Mouse (Mus musculus) C2C12 (cell line): Measurements from ENCODE around the gene Aars2. TPM values are rescaled to one million over a fixed set of nuclear protein-coding genes. Genes with fewer than 3 reads are reported as not detected.

Source experiments
- H3K27me3 ChIP-seq: one replicate; pipeline ENCODE4 v1.6.1; 2011; ENCODE audit not compliant: control insufficient read depth, insufficient read depth, insufficient read length
- H3K36me3 ChIP-seq: one replicate; pipeline ENCODE4 v1.6.1; 2011; ENCODE audit not compliant: control insufficient read depth, insufficient read depth
- H3K4me3 ChIP-seq: one replicate; pipeline ENCODE4 v1.5.1; 2011; ENCODE audit warnings: mild to moderate bottlenecking, control low read depth; ENCODE audit not compliant: poor library complexity, insufficient read depth, severe bottlenecking
- H3K79me2 ChIP-seq: one replicate; pipeline ENCODE4 v1.6.1; 2011; ENCODE audit not compliant: control insufficient read depth, insufficient read depth
- H3K79me3 ChIP-seq: one replicate; pipeline ENCODE4 v1.6.1; 2011; ENCODE audit warnings: low read depth, control low read depth
- H3ac ChIP-seq: one replicate; pipeline ENCODE3; 2011; ENCODE audit warnings: low read depth; ENCODE audit not compliant: control insufficient read depth, insufficient read length
- CEBPB ChIP-seq: IDR thresholded peaks from one replicate; pipeline ENCODE4 v1.6.1; 2011; ENCODE audit warnings: low read depth, mild to moderate bottlenecking, control low read depth, moderate library complexity
- CTCF ChIP-seq: IDR thresholded peaks from one replicate; pipeline ENCODE4 v1.5.1; 2011; ENCODE audit not compliant: control insufficient read depth, insufficient read depth, insufficient read length
- FOSL1 ChIP-seq: IDR thresholded peaks from one replicate; pipeline ENCODE4 v1.8.0; 2011; ENCODE audit warnings: mild to moderate bottlenecking, low read length; ENCODE audit not compliant: poor library complexity, insufficient read depth, severe bottlenecking
- MAX ChIP-seq: IDR thresholded peaks from one replicate; pipeline ENCODE4 v1.6.1; 2011; ENCODE audit warnings: mild to moderate bottlenecking, control low read depth
- MYOD1 ChIP-seq: IDR thresholded peaks from one replicate; pipeline ENCODE4 v1.6.1; 2011; ENCODE audit warnings: low read depth; ENCODE audit not compliant: control insufficient read depth, insufficient read length
- MYOG ChIP-seq: IDR thresholded peaks from one replicate; pipeline ENCODE4 v1.6.1; 2011; ENCODE audit not compliant: control insufficient read depth, insufficient read length; ENCODE audit errors: extremely low read depth
- USF1 ChIP-seq: IDR thresholded peaks from one replicate; pipeline ENCODE4 v1.6.1; 2011; ENCODE audit warnings: low read depth, mild to moderate bottlenecking, control low read depth, moderate library complexity
- polyA plus RNA-seq: library from polyadenylated mRNA; unstranded; fragments of >200 nt; fragmentation: generic; extraction: Trizol; gene quantifications from one replicate; pipeline ENCODE4 v1.2.1, GENCODE M21; 2012; ENCODE audit warnings: missing spikeins

Gene Aars2
- polyA plus RNA-seq, 1 experiment: 14.3 TPM

DNA sequence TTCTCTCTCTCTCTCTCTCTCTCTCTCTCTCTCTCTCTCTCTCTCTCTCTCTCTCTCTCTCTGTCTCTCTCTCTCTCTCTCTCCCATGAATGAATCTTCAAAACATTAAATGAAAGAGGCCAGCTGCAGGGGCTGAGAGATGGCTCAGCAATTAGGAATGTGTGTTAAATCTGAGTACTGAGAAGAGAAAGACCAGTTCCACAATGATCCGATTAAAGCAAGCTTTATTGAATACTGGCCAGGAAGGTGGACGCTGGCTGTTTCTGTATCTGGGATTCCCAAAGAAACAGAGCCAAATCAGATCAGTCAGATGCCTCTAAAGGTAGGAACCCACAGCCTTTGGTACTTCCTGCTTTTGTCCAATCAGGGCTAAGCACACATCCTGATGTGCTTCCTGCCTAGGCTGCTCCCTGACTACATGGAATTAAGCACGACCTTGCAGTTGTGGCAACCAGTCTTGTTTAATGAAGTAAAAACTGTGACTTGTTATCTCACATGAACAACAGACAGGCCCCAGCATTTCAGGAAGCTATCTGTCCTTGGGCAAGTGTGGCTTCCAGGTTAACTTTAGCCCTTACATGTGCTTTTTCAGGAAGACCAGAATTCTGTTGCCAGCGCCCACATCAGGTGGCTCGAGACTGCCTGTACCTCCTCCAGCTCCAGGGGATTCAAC, 3.2 kb upstream of the Aars2 start:
- TF ChIP-seq CTCF (no peak), FOSL1 (no peak), MAX (no peak), USF1 (no peak), CEBPB (no peak), MYOD1 (no peak), MYOG (no peak)

DNA sequence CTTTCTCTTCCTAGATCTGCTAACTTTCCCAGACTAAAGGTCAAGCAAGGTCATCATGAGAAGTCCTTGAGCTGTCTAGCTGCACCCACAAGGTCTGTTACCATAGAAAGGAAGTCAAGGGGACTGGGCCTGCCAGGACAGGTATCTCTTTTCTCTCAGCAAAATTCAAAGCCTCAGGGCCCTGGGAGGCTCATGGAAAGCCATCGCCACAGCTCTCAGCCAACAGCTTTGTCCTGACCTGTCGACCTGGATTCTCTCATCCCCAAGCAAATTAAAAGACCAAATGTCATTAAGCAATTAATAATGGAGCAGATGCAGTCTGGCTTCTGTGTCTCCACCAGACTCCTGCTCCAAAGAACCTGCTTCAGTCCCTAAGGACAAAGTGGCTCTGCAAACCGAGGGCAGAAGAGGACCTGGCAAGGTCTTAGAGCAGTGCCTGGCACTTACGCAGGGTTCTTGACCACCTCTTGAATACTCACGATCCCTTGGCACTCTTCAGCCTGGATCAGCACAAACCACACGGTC, 638 bp upstream of the Aars2 start:
- peaks cover 17% of the 10 kb centered on the region for H3K36me3 ChIP-seq
- no peaks in the 10 kb centered on the region for H3K27me3 ChIP-seq
- TF ChIP-seq USF1 (no peak), CTCF (no peak), FOSL1 (no peak), CEBPB (no peak), MAX (no peak), MYOD1 (no peak), MYOG (no peak)
- H3K4me3 ChIP-seq: no peak overlapping the region
- H3K79me2 ChIP-seq: no peaks in the 10 kb centered on the region
- no peak overlapping the region for H3ac ChIP-seq
- H3K79me3 ChIP-seq: no peaks in the 10 kb centered on the region

More for the DNA sequence above, 3.2 kb upstream of the Aars2 start:
- no peaks in the 10 kb centered on the region for H3K79me3 ChIP-seq
- H3K36me3 ChIP-seq: no peaks in the 10 kb centered on the region
- H3K4me3 ChIP-seq: no peak overlapping the region
- no peaks in the 10 kb centered on the region for H3K27me3 ChIP-seq
- H3K79me2 ChIP-seq: no peaks in the 10 kb centered on the region
- H3ac ChIP-seq: no peak overlapping the region

DNA sequence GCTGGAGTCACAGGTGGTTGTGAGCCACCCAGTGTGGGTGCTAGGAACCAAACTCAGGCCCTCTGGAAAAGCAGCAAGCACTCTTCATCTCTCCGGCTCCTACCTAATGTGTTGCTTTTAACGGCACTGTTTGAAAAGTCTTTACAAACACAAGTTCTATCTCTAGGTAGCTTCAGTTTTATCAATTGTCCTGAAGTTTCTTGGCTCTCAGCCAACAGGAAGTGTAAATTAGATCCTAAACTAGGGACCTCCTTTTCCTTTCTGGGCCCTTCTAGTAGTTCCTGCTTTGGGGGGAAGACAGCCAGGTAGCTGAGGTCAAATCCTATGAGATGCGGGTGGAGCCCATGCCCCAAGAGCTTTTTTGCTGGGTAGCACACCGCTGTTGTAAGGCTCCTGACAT, 4.2 kb downstream of the Aars2 start:
- Histone ChIP-seq H3K79me3 (no peaks in the 10 kb centered on the region), H3K4me3 (no peak overlapping the region), H3K27me3 (no peaks in the 10 kb centered on the region), H3K79me2 (no peaks in the 10 kb centered on the region), H3K36me3 (peaks cover 17% of the 10 kb centered on the region), H3ac (no peak overlapping the region)
- TF ChIP-seq MYOD1 (no peak), MYOG (no peak), CEBPB (no peak), USF1 (no peak), MAX (no peak), FOSL1 (no peak), CTCF (no peak)

DNA sequence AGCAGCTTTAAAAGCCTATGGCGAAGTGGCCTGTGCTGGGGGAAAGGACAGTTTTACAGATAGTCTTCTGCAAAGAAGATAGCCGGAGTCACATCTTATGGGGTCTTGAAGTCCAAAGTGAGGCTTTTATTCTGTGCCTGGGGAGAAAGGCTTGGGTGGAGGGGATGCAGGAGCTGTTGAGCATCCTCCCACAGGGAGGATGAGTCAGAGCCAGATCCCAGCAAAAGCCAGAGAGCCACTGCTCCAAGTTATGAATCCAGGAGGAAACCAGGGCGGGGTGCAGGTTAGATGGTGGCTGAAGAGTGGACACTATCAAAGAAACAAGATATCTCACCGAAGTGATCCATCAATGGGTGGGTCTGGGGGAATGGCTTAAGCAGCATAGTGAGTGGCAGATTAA, 5.1 kb downstream of the Aars2 start:
- Histone ChIP-seq H3K79me2 (no peaks in the 10 kb centered on the region), H3K4me3 (no peak overlapping the region), H3ac (no peak overlapping the region), H3K36me3 (peaks cover 17% of the 10 kb centered on the region), H3K27me3 (no peaks in the 10 kb centered on the region), H3K79me3 (no peaks in the 10 kb centered on the region)
- no peak for TF ChIP-seq MYOG
- no peak for TF ChIP-seq CTCF
- TF ChIP-seq MAX: no peak
- no peak for TF ChIP-seq MYOD1
- TF ChIP-seq CEBPB: no peak
- TF ChIP-seq FOSL1: no peak

DNA sequence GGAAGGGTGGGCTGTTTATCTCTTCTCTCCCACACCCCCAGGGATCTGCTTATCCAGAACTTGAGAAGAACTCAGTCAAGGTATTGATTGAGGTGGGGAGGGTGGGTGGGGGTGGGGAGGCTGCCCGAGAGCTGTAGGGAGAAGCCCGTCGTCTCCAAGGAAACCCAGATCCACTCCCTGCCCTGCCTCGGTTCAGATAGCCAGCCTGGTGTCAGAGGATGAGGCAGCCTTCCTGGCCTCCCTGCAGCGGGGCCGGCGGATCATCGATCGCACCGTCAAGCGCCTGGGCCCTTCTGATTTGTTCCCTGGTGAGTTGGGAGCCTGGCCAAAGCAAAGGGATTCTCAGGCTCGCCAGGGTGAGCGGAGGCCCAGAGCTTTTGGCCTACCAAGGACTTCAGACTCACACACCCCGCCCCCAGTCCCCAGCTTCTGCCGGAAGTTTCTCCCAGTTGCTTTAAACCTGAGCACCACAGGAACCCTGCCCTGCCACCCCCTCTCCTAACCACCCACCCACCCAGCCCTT, 8.6 kb downstream of the Aars2 start:
- Histone ChIP-seq H3K79me3 (no peaks in the 10 kb centered on the region), H3ac (no peak overlapping the region), H3K27me3 (no peaks in the 10 kb centered on the region), H3K4me3 (no peak overlapping the region), H3K36me3 (peaks cover 3% of the 10 kb centered on the region), H3K79me2 (no peaks in the 10 kb centered on the region)
- no peak for TF ChIP-seq CEBPB
- TF ChIP-seq USF1: no peak
- no peak for TF ChIP-seq MYOG
- no peak for TF ChIP-seq FOSL1
- no peak for TF ChIP-seq MAX
- TF ChIP-seq MYOD1: no peak
- TF ChIP-seq CTCF: no peak

DNA sequence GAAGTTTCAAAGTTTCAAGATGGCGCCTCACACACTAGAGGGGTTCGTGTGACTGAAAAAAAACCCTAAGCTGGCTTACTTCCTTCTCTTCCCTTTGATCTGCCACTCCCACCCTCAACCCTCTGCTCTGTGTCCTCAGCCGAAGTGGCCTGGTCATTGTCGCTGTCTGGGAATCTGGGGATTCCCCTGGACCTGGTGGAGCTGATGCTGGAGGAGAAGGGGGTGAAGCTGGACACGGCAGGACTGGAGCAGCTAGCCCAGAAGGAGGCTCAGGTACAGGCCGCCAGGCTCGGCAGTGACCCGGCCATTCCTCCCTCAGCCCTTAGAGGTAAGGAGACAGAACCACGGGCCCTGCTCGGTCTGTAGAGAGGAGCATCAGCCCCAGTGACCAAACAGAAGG, 9.2 kb downstream of the Aars2 start:
- Histone ChIP-seq H3K79me3 (no peaks in the 10 kb centered on the region), H3K36me3 (no peaks in the 10 kb centered on the region), H3K27me3 (no peaks in the 10 kb centered on the region), H3ac (no peak overlapping the region), H3K79me2 (no peaks in the 10 kb centered on the region), H3K4me3 (no peak overlapping the region)
- TF ChIP-seq MAX (no peak), CEBPB (no peak), FOSL1 (no peak), CTCF (no peak), USF1 (no peak), MYOG (no peak), MYOD1 (no peak)
